ENCODE assay signal across 20 mouse cellular contexts in genomic region chr11:36169738-36170137, GRCm38 (mm10).
DNase-seq lines count a peak whose midpoint lies in the region; ATAC-seq lines count a peak whose summit lies in the region.
"Had no signal": no experiment of that assay in that cellular context is flagged by ENCODE, and none has a peak within 500 bp of the region (broad histone marks: within the 10 kb centered on the region; RNA-seq: fewer than 3 reads in every experiment).

No protein-coding gene starts in this region.

- H3K9me3 ChIP-seq in embryonic facial prominence, embryonic 14.5 days (ENCODE audit: control insufficient read depth, low read length), result no peaks in the 10 kb centered on the region
- no peaks in the 10 kb centered on the region for H3K9me3 ChIP-seq in embryonic facial prominence, embryonic 10.5 days
- no peaks in the 10 kb centered on the region for H3K9me3 ChIP-seq in heart, embryonic 12.5 days (replicated peaks)
- no peaks in the 10 kb centered on the region for H3K9me3 ChIP-seq in limb, embryonic 11.5 days (ENCODE audit: control insufficient read depth, low read length)
- H3K9me3 ChIP-seq in limb, embryonic 10.5 days (replicated peaks), result no peaks in the 10 kb centered on the region
- H3K9me3 ChIP-seq: embryonic facial prominence, embryonic 12.5 days had no signal

- H3K9ac ChIP-seq in embryonic facial prominence, embryonic 14.5 days (ENCODE audit: low read depth, low read length), result no peak overlapping the region
- H3K9ac ChIP-seq in heart, embryonic 12.5 days, result no peak overlapping the region
- no peak overlapping the region for H3K9ac ChIP-seq in limb, embryonic 11.5 days (ENCODE audit: low read length)
- H3K9ac ChIP-seq: embryonic facial prominence, embryonic 12.5 days had no signal

- no peaks in the 10 kb centered on the region; the same call in 1 of the 2 replicates for H3K4me1 ChIP-seq in embryonic facial prominence, embryonic 14.5 days (ENCODE audit: control insufficient read depth, insufficient read depth, low read length)
- H3K4me1 ChIP-seq in embryonic facial prominence, embryonic 10.5 days, result no peaks in the 10 kb centered on the region
- no peaks in the 10 kb centered on the region for H3K4me1 ChIP-seq in heart, embryonic 12.5 days (replicated peaks)
- H3K4me1 ChIP-seq in limb, embryonic 11.5 days (ENCODE audit: control insufficient read depth, insufficient read depth, low read length), result no peaks in the 10 kb centered on the region
- no peaks in the 10 kb centered on the region for H3K4me1 ChIP-seq in limb, embryonic 10.5 days
- H3K4me1 ChIP-seq: embryonic facial prominence, embryonic 12.5 days had no signal

- no peaks in the 10 kb centered on the region for H3K27me3 ChIP-seq in embryonic facial prominence, embryonic 14.5 days (replicated peaks; ENCODE audit: control insufficient read depth, insufficient read depth, low read length)
- H3K27me3 ChIP-seq in embryonic facial prominence, embryonic 10.5 days (replicated peaks; ENCODE audit: low read depth, poor library complexity, severe bottlenecking), result no peaks in the 10 kb centered on the region
- H3K27me3 ChIP-seq in heart, embryonic 12.5 days (replicated peaks), result no peaks in the 10 kb centered on the region
- no peaks in the 10 kb centered on the region for H3K27me3 ChIP-seq in limb, embryonic 11.5 days (ENCODE audit: control insufficient read depth, insufficient read depth, low read length)
- no peaks in the 10 kb centered on the region for H3K27me3 ChIP-seq in limb, embryonic 10.5 days (ENCODE audit: low read depth, poor library complexity, severe bottlenecking)
- H3K27me3 ChIP-seq: embryonic facial prominence, embryonic 12.5 days had no signal

- H3K4me3 ChIP-seq in embryonic facial prominence, embryonic 14.5 days (ENCODE audit: low read depth, low read length), result no peak overlapping the region
- H3K4me3 ChIP-seq in embryonic facial prominence, embryonic 10.5 days, result no peak overlapping the region
- no peak overlapping the region for H3K4me3 ChIP-seq in heart, embryonic 12.5 days
- no peak overlapping the region for H3K4me3 ChIP-seq in limb, embryonic 11.5 days (ENCODE audit: low read depth, low read length)
- H3K4me3 ChIP-seq in limb, embryonic 10.5 days, result no peak overlapping the region
- H3K4me3 ChIP-seq: embryonic facial prominence, embryonic 12.5 days had no signal

- 0 out of 2 replicates have a peak, but pooled peaks have one; percentile 30 for ATAC-seq in embryonic facial prominence, embryonic 14.5 days (ENCODE audit: low read depth)
- ATAC-seq in heart, embryonic 12.5 days (ENCODE audit: insufficient number of reproducible peaks, low FRiP score), result no peak
- no peak for ATAC-seq in limb, embryonic 11.5 days (ENCODE audit: insufficient number of reproducible peaks, low FRiP score, low TSS enrichment, low read depth)
- ATAC-seq: CD4-positive, CD25-positive, alpha-beta regulatory T cell, adult 4 months had no signal

- no peak overlapping the region for H3K4me2 ChIP-seq in embryonic facial prominence, embryonic 14.5 days (ENCODE audit: low read depth, low read length)
- no peak overlapping the region for H3K4me2 ChIP-seq in heart, embryonic 12.5 days
- H3K4me2 ChIP-seq in limb, embryonic 11.5 days (ENCODE audit: low read depth, severe bottlenecking), result no peak overlapping the region
- H3K4me2 ChIP-seq: embryonic facial prominence, embryonic 12.5 days; heart, embryonic 11.5 days had no signal

- WGBS in embryonic facial prominence, embryonic 14.5 days, result 59% methylated on average over 4 of the region's 4 CpGs
- 74% methylated on average over 4 of the region's 4 CpGs for WGBS in embryonic facial prominence, embryonic 10.5 days
- WGBS in heart, embryonic 12.5 days, result 73% methylated on average over 4 of the region's 4 CpGs
- WGBS in limb, embryonic 11.5 days, result 78% methylated on average over 4 of the region's 4 CpGs
- WGBS in limb, embryonic 10.5 days, result 86% methylated on average over 4 of the region's 4 CpGs

- H3K36me3 ChIP-seq in embryonic facial prominence, embryonic 14.5 days (ENCODE audit: control insufficient read depth, insufficient read depth, low read length), result no peaks in the 10 kb centered on the region
- no peaks in the 10 kb centered on the region for H3K36me3 ChIP-seq in embryonic facial prominence, embryonic 10.5 days (replicated peaks)
- H3K36me3 ChIP-seq in heart, embryonic 12.5 days, result no peaks in the 10 kb centered on the region
- no peaks in the 10 kb centered on the region for H3K36me3 ChIP-seq in limb, embryonic 11.5 days (ENCODE audit: control insufficient read depth, insufficient read depth, low read length)
- no peaks in the 10 kb centered on the region for H3K36me3 ChIP-seq in limb, embryonic 10.5 days
- H3K36me3 ChIP-seq: embryonic facial prominence, embryonic 12.5 days; G1E had no signal

- no peak overlapping the region for H3K27ac ChIP-seq in embryonic facial prominence, embryonic 14.5 days (replicated peaks; ENCODE audit: low read depth, low read length)
- H3K27ac ChIP-seq in embryonic facial prominence, embryonic 10.5 days (replicated peaks), result no peak overlapping the region
- H3K27ac ChIP-seq in heart, embryonic 12.5 days (ENCODE audit: poor library complexity, severe bottlenecking), result no peak overlapping the region
- no peak overlapping the region for H3K27ac ChIP-seq in limb, embryonic 11.5 days (replicated peaks; ENCODE audit: low read depth, low read length)
- H3K27ac ChIP-seq in limb, embryonic 10.5 days, result no peak overlapping the region
- H3K27ac ChIP-seq: embryonic facial prominence, embryonic 12.5 days had no signal

- DNase-seq in embryonic facial prominence, embryonic 14.5 days (ENCODE audit: low spot score), result no peak
- DNase-seq in embryonic facial prominence, embryonic 10.5 days (ENCODE audit: low spot score), result no peak
- DNase-seq in heart, adult 11 months, result peak; percentile 12
- peak; percentile 14 for DNase-seq in limb, embryonic 11.5 days (ENCODE audit: low spot score)
- no peak for DNase-seq in limb, embryonic 10.5 days (ENCODE audit: low spot score)
- peak; percentile 5 for DNase-seq in R1 (ENCODE audit: low read depth, low spot score)
- no peak for DNase-seq in kidney, postnatal 4 days
- DNase-seq: adrenal gland, postnatal 10 days; B cell, adult 2 months; cerebellum, adult 11 months; cerebellum, adult 8-10 months; embryo, embryonic 11 days; gastrocnemius, postnatal 36 days; heart, adult 18-20 months; heart, postnatal 36 days had no signal

Comparison
In these comparisons a context has a peak if more than half of its experiments do, and no peak if none do; other contexts are left out.
1. DNase-seq: peak in heart, adult 11 months (single experiment), limb, embryonic 11.5 days (single experiment) and R1 (single experiment); none in embryonic facial prominence, embryonic 14.5 days (single experiment), embryonic facial prominence, embryonic 10.5 days (single experiment), limb, embryonic 10.5 days (single experiment) and kidney, postnatal 4 days (0 of 2).